In the genomic region with DNA sequence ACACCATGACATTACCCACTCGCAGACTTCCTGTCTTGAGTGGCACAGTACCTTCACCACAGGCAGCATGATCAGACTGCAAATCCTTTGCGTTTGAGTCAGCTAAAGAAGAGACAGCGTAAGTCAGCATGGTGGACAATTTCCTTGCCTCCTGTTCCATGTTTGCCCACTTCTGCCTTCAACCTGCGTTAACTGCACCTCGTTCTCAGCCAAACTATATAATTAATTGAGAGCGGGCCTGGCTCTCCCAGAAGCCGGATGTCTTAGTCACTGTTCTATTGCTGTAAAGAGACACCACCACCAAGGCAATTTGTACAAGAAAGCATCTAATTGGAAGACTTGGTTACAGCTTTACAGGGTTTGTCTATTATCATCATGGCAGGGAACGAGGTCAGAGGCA, we compare ENCODE assay signal across 16 mouse cellular contexts.
"Had no signal": no experiment of that assay in that cellular context is flagged by ENCODE, and none has a peak within 500 bp of the region (broad histone marks: within the 10 kb centered on the region; RNA-seq: fewer than 3 reads in every experiment).

No protein-coding gene starts in this region.

- H3K9me3 ChIP-seq: kidney, embryonic 15.5 days; limb, embryonic 12.5 days; liver, embryonic 13.5 days; lung, embryonic 15.5 days; neural tube, embryonic 13.5 days had no signal

- H3K27ac ChIP-seq: kidney, embryonic 15.5 days; limb, embryonic 12.5 days; liver, embryonic 13.5 days; lung, embryonic 15.5 days; macrophage; neural tube, embryonic 13.5 days; stomach, postnatal 0 days had no signal

- DNase-seq: kidney, adult 2 months; kidney, postnatal 14 days; layer of hippocampus, postnatal 36 days; liver; liver, embryonic 13.5 days; liver, postnatal 0 days; lung, postnatal 14 days; midbrain, embryonic 14.5 days; thymus, adult 2 months; thymus, postnatal 25 days had no signal

- ATAC-seq: liver, postnatal 0 days had no signal

- H3K9ac ChIP-seq: kidney, embryonic 15.5 days; limb, embryonic 12.5 days; liver, embryonic 13.5 days; liver, postnatal 0 days; lung, embryonic 15.5 days; neural tube, embryonic 13.5 days had no signal

- H3K4me2 ChIP-seq: kidney, embryonic 15.5 days; limb, embryonic 12.5 days; liver, embryonic 13.5 days; lung, embryonic 15.5 days; neural tube, embryonic 13.5 days had no signal

- H3K36me3 ChIP-seq: kidney, embryonic 15.5 days; limb, embryonic 12.5 days; liver, embryonic 13.5 days; lung, embryonic 15.5 days; neural tube, embryonic 13.5 days had no signal

- H3K4me3 ChIP-seq: kidney, embryonic 15.5 days; limb, embryonic 12.5 days; liver, embryonic 13.5 days; lung, embryonic 15.5 days; neural tube, embryonic 13.5 days had no signal

- H3K27me3 ChIP-seq: kidney, embryonic 15.5 days; limb, embryonic 12.5 days; liver, embryonic 13.5 days; lung, embryonic 15.5 days; neural tube, embryonic 13.5 days had no signal
